Mouse (Mus musculus) kidney, adult 8-10 months (tissue): ENCODE data around the gene Wbp1l.
A peak's percentile ranks its signal among the peaks of the same experiment; 100 is the strongest.

Source experiments
- DNase-seq, 2 experiments: peaks; one replicate each; pipeline ENCODE4 v3.0.0; 2022

Wbp1l gene

DNA sequence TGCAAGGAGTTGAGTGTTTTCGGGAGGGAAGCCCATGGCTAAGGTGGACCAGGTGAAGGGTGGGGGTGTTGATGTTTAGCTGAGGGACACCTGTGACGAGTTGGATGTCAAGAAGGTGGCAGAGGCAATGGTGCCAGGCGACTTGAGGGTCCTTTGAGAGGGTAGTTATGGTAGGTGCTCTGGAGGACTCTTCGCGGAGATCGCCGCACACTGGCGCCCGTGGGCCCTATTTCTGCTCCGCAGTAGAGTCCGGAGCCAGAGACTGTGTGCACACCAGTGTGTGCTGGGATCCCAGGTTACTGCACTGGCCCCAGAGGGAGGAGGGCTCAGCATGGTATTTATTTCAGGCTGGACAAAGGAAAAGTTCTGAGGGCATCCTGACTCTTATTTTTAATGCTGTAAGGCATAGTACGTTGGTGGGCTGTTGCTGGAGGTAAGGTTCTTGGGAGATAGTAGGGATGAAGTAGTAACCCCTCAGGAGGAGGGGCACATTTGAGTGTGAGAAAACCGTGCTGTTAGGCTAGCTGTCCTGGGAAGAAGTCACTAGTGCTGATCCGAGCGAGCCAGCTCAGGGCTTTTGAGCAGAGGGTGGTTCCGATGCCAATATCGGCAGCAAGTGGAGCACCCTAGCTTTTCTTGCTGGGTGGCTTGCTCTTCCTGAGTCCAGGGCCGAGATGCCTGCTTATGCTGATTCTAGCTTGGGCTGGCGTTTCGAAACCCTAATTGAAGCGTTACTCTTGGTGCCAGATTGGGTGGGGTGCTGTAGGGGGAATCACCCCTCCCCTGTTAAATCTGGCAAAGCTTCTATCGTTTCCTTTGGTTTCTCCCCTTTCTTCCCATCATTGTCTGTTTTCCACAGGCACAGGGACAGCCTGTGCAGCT is 732 bp downstream of the Wbp1l start:
- no peak for DNase-seq

GRCm38 (mm10) chr19:46600371-46600770 is 1.5 kb downstream of the Wbp1l start:
- DNase-seq: no peak

DNA sequence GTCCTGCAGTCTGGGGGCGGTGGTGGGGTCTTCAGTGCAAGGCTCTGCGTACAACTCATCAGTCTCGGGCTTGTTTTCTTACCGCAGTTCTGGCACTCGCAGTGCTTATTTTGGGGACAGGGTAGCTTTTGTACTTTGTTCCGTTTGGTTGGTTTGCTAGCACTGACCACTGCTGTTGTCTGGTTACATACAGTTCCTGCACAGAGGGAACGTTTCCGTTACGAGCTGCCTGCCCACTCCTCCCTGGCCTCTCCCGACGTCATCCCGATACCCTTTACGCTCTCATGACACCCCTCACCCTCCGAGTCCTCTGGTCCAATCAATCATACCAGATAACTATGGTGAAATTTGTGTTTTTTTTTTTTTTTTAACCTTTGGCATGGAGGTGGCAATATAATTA is 2.6 kb downstream of the Wbp1l start:
- peak; percentile 57 to 71 for DNase-seq

- no peak for DNase-seq
Measured at GRCm38 (mm10) chr19:46602406-46602805, 3.5 kb downstream of the Wbp1l start.

DNA sequence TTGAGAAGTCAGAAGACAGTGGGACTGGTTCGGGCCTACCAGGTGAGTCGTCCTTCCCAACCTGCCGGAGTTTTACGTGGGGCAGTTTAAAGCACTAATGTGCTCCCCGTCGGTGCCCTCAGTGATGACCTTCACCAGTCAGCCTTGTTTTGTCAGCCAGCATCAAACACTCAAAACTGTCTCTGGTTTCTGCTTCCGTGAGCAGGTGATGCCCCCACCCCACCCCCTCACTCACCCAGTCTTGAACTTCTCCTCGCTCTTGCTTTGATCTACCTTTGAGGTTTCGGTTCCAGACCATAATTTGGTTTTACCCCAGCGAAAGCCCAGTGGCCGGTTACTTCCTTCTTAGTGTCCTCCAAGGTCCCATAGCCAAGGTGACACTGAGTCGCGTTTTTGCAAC is 7.8 kb downstream of the Wbp1l start:
- no peak for DNase-seq

- no peak for DNase-seq
Measured at GRCm38 (mm10) chr19:46607424-46607823, 8.5 kb downstream of the Wbp1l start.

DNA sequence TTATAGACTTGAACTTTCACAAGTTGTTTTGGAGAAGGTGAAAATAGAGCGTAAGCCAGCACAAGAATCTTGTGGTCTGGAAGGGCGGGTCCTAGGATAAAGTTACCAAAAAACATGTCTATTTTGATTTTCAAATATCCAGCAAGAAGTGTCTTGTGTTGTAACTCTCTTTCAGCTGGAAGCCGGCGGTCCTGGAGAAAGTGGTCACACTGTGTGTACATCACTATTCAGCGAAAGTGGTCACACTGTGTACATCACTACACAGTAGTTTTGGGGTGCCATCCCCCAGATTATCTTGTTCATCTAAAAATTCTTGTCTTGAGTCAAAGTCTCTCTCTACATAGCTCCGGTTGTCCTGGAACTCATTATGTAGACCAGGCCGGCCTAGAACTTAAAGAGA is 9.3 kb downstream of the Wbp1l start:
- DNase-seq: no peak

- DNase-seq: no peak
Measured at GRCm38 (mm10) chr19:46616378-46616777, 17.5 kb downstream of the Wbp1l start.

DNA sequence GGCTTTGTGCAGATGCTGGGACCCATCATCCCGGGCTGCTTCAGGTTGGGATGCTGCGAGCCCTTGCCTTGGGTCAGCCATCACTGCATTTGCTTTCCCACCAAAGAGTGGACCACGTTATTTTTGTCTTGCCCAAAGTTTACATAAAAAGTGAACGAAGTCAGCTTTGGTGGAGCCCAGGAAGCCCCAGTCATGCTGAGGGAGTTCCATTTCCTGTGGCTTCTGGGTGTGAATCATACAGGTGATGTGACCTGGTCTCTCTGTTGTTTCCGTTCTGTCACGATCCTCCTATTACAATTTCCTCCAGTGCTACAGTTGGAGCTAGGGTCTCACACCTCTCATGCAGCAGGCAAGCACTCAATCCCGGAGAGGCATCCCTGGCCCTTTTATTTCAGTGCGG is 18.5 kb downstream of the Wbp1l start:
- DNase-seq: no peak

DNA sequence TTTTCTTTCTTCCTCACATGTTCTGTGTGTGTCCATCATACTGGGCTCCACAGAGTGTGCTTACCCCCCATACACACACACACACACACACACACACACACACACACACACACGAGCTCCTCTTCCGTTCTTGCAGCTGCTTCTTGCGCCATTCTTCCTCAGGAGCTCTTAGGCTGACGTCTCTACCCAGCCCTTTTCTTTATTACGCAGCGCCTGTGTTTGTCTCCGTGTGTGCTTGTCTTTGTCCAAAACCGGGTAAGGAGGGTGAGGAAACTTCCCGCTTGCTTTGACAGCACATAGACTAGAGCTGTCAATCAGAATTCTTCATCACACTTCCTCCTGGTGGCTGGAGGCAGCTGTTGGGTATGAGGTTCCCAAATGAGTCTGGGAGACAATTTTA is 19.4 kb downstream of the Wbp1l start:
- no peak for DNase-seq

- no peak for DNase-seq
Measured at GRCm38 (mm10) chr19:46619001-46619400, 20.1 kb downstream of the Wbp1l start.

- DNase-seq: no peak
Measured at GRCm38 (mm10) chr19:46619518-46619917, 20.6 kb downstream of the Wbp1l start.

DNA sequence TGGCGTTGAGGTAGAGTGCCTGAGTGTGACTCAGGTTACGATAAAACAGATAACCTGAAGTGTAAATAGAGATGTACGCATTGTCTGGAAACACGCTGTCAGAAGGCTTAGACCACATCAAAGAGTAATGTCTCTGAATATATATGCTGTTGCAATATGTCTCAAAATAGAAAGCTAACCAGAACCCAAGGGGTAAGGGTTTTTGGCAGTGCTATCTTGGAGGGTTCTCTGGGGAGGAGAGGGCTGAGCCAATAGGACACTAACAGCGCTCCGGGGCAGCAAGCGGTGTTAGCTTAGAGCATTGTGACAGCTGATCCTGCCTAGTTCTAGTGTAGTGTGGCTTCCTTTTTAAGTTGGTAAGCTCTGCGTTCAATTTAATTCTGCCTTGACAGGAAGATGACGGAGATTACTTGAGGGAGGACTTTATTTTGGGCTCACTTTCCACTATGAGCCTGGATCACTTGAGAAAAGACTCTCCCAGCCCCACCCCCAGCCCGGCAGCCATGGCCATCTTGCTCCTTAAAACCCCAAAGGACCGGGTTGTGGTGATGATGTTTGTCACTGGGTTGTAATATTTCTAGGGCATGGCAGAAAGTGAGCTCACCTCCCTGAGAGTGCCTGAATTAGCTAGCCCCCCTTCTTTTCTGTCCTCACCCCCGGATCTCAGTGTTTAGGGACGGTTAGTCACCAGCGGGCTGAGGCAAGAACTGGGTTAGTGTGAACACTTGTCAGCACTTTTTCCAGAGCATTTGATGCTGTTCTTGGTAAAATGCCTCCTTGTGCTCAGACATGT is 21.3 kb downstream of the Wbp1l start:
- DNase-seq: no peak

- no peak for DNase-seq
Measured at GRCm38 (mm10) chr19:46621236-46622183, 22.6 kb downstream of the Wbp1l start.

GRCm38 (mm10) chr19:46622659-46623193 is 23.8 kb downstream of the Wbp1l start:
- no peak for DNase-seq

GRCm38 (mm10) chr19:46623194-46623667 is 24.3 kb downstream of the Wbp1l start:
- no peak for DNase-seq

- no peak for DNase-seq
Measured at GRCm38 (mm10) chr19:46623790-46624772, 25.2 kb downstream of the Wbp1l start.

DNA sequence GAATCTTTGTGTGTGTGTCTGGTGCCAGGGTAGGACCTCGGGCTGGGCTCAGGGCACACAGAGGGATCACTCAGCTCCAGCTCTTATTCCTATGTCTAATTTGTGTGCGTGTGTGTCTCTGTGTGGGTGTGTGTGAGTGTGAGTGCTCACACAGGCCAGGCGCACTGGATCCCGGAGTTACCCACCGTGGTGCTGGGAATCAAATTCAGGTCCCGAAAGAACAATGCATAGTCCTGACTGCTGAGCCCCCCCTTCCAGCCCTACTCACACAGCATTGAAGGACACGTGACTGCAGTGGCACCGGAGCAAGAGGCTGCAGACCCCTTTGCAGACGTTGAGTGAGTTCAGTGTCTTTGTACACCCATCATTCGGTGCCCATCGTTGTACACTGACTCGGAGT is 26.1 kb downstream of the Wbp1l start:
- no peak for DNase-seq

DNA sequence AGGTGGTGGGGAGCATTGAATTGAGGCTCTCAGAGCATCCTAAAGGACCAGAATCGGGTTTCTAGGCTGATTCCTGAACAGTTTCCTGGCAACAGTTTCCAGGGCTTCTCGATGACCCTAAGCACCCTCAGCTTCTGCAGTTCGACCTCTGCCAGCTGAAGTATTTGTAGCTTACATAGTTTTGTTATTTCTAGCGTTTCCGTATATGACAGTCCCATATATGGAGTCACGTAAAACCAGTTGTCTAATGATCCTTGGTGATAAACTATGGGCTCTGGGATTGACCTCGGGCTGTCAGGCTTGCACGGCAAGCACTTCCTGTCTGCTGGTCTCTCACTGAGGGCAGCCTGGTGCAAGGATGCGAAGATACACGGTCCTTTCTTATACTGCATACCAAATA is 26.6 kb downstream of the Wbp1l start:
- no peak for DNase-seq

DNA sequence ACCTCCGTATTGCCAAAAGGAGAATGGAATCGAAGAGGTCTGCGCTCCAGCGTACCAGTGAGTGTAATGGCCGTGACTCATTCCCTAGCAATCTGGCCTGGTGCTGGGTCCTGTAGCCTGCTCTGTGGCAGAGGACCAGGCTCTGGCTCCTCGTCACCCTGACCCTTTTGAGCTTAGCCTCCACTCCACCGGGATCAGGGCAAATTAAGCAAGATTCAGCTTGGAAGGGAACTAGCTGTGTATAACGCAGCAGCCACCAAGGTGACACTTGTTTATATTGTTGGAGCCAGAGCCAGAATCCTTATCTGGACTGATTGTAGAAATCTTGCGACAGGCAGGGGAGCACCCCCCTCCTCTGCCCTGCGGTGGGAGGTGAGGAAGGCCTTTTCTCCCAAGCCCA is 29.5 kb downstream of the Wbp1l start:
- DNase-seq: no peak

DNA sequence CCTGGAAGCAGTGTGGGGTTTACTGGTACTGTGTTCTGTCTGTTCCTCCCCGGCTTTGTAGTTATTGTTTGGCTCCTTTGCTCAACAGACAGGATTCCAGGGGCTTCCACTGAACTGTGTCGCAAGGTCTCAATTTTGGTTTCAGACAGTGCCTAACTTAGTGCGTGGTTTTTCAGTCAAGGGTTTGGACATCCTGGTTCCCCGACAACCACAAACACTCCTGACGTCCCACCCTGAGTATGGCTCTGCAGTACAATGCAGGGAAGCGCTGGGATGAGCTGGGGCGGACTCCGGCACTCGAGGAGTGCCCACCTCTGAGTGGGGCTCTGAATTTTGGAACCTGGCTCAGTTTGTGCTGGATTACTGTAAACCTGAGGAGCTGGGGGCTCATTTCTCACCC is 30.9 kb downstream of the Wbp1l start:
- DNase-seq: no peak
